Comparison of ENCODE assay signal across 11 mouse cellular contexts in genomic region chr17:78246634-78247383, GRCm38 (mm10). TPM values are rescaled to one million over a fixed set of nuclear protein-coding genes. Genes with fewer than 3 reads are reported as not detected.
DNase-seq lines count a peak whose midpoint lies in the region; ATAC-seq lines count a peak whose summit lies in the region.
"Had no signal": no experiment of that assay in that cellular context is flagged by ENCODE, and none has a peak within 500 bp of the region (broad histone marks: within the 10 kb centered on the region; RNA-seq: fewer than 3 reads in every experiment).

No protein-coding gene starts in this region.

- H3K4me3 ChIP-seq in embryonic facial prominence, embryonic 12.5 days = no peak overlapping the region
- H3K4me3 ChIP-seq in embryonic facial prominence, embryonic 10.5 days = no peak overlapping the region
- no peak overlapping the region for H3K4me3 ChIP-seq in midbrain, embryonic 11.5 days (ENCODE audit: low read depth, low read length)
- H3K4me3 ChIP-seq in midbrain, embryonic 15.5 days = no peak overlapping the region
- H3K4me3 ChIP-seq in liver, embryonic 12.5 days = no peak overlapping the region
- H3K4me3 ChIP-seq: neural tube, embryonic 12.5 days had no signal

- WGBS in embryonic facial prominence, embryonic 12.5 days = 57% methylated on average over 11 of the region's 11 CpGs
- WGBS in embryonic facial prominence, embryonic 10.5 days = 62% methylated on average over 11 of the region's 11 CpGs
- 30% methylated on average over 11 of the region's 11 CpGs for WGBS in midbrain, embryonic 11.5 days
- 27% methylated on average over 11 of the region's 11 CpGs for WGBS in midbrain, embryonic 15.5 days
- 45% methylated on average over 11 of the region's 11 CpGs for WGBS in liver, embryonic 12.5 days (ENCODE audit: insufficient replicate concordance)

- no peak overlapping the region for H3K4me2 ChIP-seq in embryonic facial prominence, embryonic 12.5 days (replicated peaks)
- H3K4me2 ChIP-seq in midbrain, embryonic 11.5 days = no peak overlapping the region
- no peak overlapping the region for H3K4me2 ChIP-seq in midbrain, embryonic 15.5 days
- no peak overlapping the region for H3K4me2 ChIP-seq in liver, embryonic 12.5 days
- H3K4me2 ChIP-seq: neural tube, embryonic 12.5 days had no signal

- peaks cover 30% of the 10 kb centered on the region; the same call in 1 of the 2 replicates for H3K4me1 ChIP-seq in embryonic facial prominence, embryonic 12.5 days
- peaks cover 52% of the 10 kb centered on the region for H3K4me1 ChIP-seq in embryonic facial prominence, embryonic 10.5 days
- peaks cover 10% of the 10 kb centered on the region for H3K4me1 ChIP-seq in midbrain, embryonic 11.5 days (ENCODE audit: control insufficient read depth, insufficient read depth, low read length)
- H3K4me1 ChIP-seq in midbrain, embryonic 15.5 days = peaks cover 10% of the 10 kb centered on the region
- peaks cover 57% of the 10 kb centered on the region for H3K4me1 ChIP-seq in liver, embryonic 12.5 days

- DNase-seq in embryonic facial prominence, embryonic 10.5 days (ENCODE audit: low spot score) = no peak
- DNase-seq in midbrain, embryonic 11.5 days (ENCODE audit: low spot score, missing footprints) = peak; percentile 88
- DNase-seq in splenic B cell, adult 2 months (ENCODE audit: low read depth, low spot score) = peak; percentile 34
- no peak for DNase-seq in right cerebral cortex, adult 2 months (ENCODE audit: low spot score in 2 of 2)
- DNase-seq in gastrocnemius, postnatal 25 days = no peak
- DNase-seq: thymus, postnatal 36 days had no signal

- no peak overlapping the region for H3K9ac ChIP-seq in embryonic facial prominence, embryonic 12.5 days
- H3K9ac ChIP-seq in midbrain, embryonic 11.5 days (ENCODE audit: low read length) = no peak overlapping the region
- H3K9ac ChIP-seq in midbrain, embryonic 15.5 days = no peak overlapping the region
- no peak overlapping the region for H3K9ac ChIP-seq in liver, embryonic 12.5 days
- H3K9ac ChIP-seq: neural tube, embryonic 12.5 days had no signal

- H3K27me3 ChIP-seq in embryonic facial prominence, embryonic 12.5 days = no peaks in the 10 kb centered on the region
- no peaks in the 10 kb centered on the region for H3K27me3 ChIP-seq in embryonic facial prominence, embryonic 10.5 days (replicated peaks; ENCODE audit: low read depth, poor library complexity, severe bottlenecking)
- H3K27me3 ChIP-seq in midbrain, embryonic 11.5 days (ENCODE audit: control insufficient read depth, insufficient read depth, low read length) = no peaks in the 10 kb centered on the region
- no peaks in the 10 kb centered on the region for H3K27me3 ChIP-seq in midbrain, embryonic 15.5 days (replicated peaks)
- no peaks in the 10 kb centered on the region for H3K27me3 ChIP-seq in liver, embryonic 12.5 days (replicated peaks)
- H3K27me3 ChIP-seq in splenic B cell, adult 2 months (ENCODE audit: control insufficient read depth, insufficient read depth, low read length, poor library complexity, severe bottlenecking) = no peaks in the 10 kb centered on the region
- H3K27me3 ChIP-seq: neural tube, embryonic 12.5 days had no signal

- no peaks in the 10 kb centered on the region for H3K36me3 ChIP-seq in embryonic facial prominence, embryonic 12.5 days
- no peaks in the 10 kb centered on the region for H3K36me3 ChIP-seq in embryonic facial prominence, embryonic 10.5 days (replicated peaks)
- no peaks in the 10 kb centered on the region for H3K36me3 ChIP-seq in midbrain, embryonic 11.5 days (ENCODE audit: control insufficient read depth, insufficient read depth, low read length)
- no peaks in the 10 kb centered on the region for H3K36me3 ChIP-seq in midbrain, embryonic 15.5 days (replicated peaks)
- H3K36me3 ChIP-seq in liver, embryonic 12.5 days = no peaks in the 10 kb centered on the region
- no peaks in the 10 kb centered on the region for H3K36me3 ChIP-seq in splenic B cell, adult 2 months (ENCODE audit: control insufficient read depth, insufficient read depth, low read length, poor library complexity, severe bottlenecking)
- H3K36me3 ChIP-seq: neural tube, embryonic 12.5 days had no signal

- H3K9me3 ChIP-seq in embryonic facial prominence, embryonic 12.5 days = no peaks in the 10 kb centered on the region
- H3K9me3 ChIP-seq in embryonic facial prominence, embryonic 10.5 days = no peaks in the 10 kb centered on the region
- H3K9me3 ChIP-seq in midbrain, embryonic 11.5 days (ENCODE audit: control insufficient read depth, low read length) = no peaks in the 10 kb centered on the region
- H3K9me3 ChIP-seq in midbrain, embryonic 15.5 days = no peaks in the 10 kb centered on the region
- H3K9me3 ChIP-seq in liver, embryonic 12.5 days (replicated peaks) = no peaks in the 10 kb centered on the region
- H3K9me3 ChIP-seq: neural tube, embryonic 12.5 days had no signal

- H3K27ac ChIP-seq in embryonic facial prominence, embryonic 12.5 days = 0 out of 2 replicates have a peak overlapping the region, but pooled peaks have one; percentile 11
- no peak overlapping the region; the same call in 1 of the 2 replicates for H3K27ac ChIP-seq in embryonic facial prominence, embryonic 10.5 days (replicated peaks)
- H3K27ac ChIP-seq in midbrain, embryonic 11.5 days (ENCODE audit: low read depth, low read length) = 0 out of 2 replicates have a peak overlapping the region, but pooled peaks have one; percentile 1
- H3K27ac ChIP-seq in midbrain, embryonic 15.5 days = no peak overlapping the region
- peak overlapping the region; percentile 48; the same call in 1 of the 2 replicates for H3K27ac ChIP-seq in liver, embryonic 12.5 days
- H3K27ac ChIP-seq: neural tube, embryonic 12.5 days had no signal

- no peak for ATAC-seq in embryonic facial prominence, embryonic 12.5 days (ENCODE audit: insufficient number of reproducible peaks, insufficient read depth, low FRiP score, low TSS enrichment)
- peak; percentile 74 for ATAC-seq in midbrain, embryonic 11.5 days (ENCODE audit: low FRiP score)
- ATAC-seq in midbrain, embryonic 15.5 days (replicated peaks) = no peak
- peak; percentile 50; the same call in 1 of the 2 replicates for ATAC-seq in liver, embryonic 12.5 days
- ATAC-seq: forebrain, embryonic 16.5 days had no signal

RNA-seq across cellular contexts. Expression of gene Crim1, which starts 46.8 kb away (rescaled TPM):
- polyA plus RNA-seq in embryonic facial prominence, embryonic 12.5 days (2016; fragmentation: Nextera tagmentation; extraction: Ambion mirVana) = 5.9 and 6.9 TPM in 2 replicates
- 2.2 and 2.7 TPM in 2 replicates for polyA plus RNA-seq in embryonic facial prominence, embryonic 10.5 days (2016; fragmentation: Nextera tagmentation; extraction: Ambion mirVana)
- polyA plus RNA-seq in midbrain, embryonic 11.5 days (2014; fragmentation: Nextera tagmentation; extraction: Ambion mirVana) = 4.4 and 5.1 TPM in 2 replicates
- 11.6 and 13.1 TPM in 2 replicates for polyA plus RNA-seq in midbrain, embryonic 15.5 days (2015; fragmentation: Nextera tagmentation; extraction: Ambion mirVana)
- 1.5 and 2.1 TPM in 2 replicates for polyA plus RNA-seq in liver, embryonic 12.5 days (2016; fragmentation: Nextera tagmentation; extraction: Ambion mirVana)
- total RNA-seq in gastrocnemius, postnatal 25 days (2021) = 10 to 100 TPM; 22.1 to 22.9 TPM

Comparison
In these comparisons a context has a peak if more than half of its experiments do, and no peak if none do; other contexts are left out.
1. ATAC-seq: peak in midbrain, embryonic 11.5 days (single experiment) and liver, embryonic 12.5 days (single experiment); none in embryonic facial prominence, embryonic 12.5 days (single experiment) and midbrain, embryonic 15.5 days (single experiment).
2. H3K27ac ChIP-seq: peak in embryonic facial prominence, embryonic 12.5 days (single experiment), midbrain, embryonic 11.5 days (single experiment) and liver, embryonic 12.5 days (single experiment); none in embryonic facial prominence, embryonic 10.5 days (single experiment) and midbrain, embryonic 15.5 days (single experiment).
3. DNase-seq: peak in midbrain, embryonic 11.5 days (single experiment) and splenic B cell, adult 2 months (single experiment); none in embryonic facial prominence, embryonic 10.5 days (single experiment), right cerebral cortex, adult 2 months (0 of 2) and gastrocnemius, postnatal 25 days (single experiment).